Mouse (Mus musculus): Measurements from ENCODE around the gene Disp1. TPM values are rescaled to one million over a fixed set of nuclear protein-coding genes. Genes with fewer than 3 reads are reported as not detected.

The Disp1 gene
- polyA plus RNA-seq, 1 experiment from 2014 or later = 10.8 TPM

DNA sequence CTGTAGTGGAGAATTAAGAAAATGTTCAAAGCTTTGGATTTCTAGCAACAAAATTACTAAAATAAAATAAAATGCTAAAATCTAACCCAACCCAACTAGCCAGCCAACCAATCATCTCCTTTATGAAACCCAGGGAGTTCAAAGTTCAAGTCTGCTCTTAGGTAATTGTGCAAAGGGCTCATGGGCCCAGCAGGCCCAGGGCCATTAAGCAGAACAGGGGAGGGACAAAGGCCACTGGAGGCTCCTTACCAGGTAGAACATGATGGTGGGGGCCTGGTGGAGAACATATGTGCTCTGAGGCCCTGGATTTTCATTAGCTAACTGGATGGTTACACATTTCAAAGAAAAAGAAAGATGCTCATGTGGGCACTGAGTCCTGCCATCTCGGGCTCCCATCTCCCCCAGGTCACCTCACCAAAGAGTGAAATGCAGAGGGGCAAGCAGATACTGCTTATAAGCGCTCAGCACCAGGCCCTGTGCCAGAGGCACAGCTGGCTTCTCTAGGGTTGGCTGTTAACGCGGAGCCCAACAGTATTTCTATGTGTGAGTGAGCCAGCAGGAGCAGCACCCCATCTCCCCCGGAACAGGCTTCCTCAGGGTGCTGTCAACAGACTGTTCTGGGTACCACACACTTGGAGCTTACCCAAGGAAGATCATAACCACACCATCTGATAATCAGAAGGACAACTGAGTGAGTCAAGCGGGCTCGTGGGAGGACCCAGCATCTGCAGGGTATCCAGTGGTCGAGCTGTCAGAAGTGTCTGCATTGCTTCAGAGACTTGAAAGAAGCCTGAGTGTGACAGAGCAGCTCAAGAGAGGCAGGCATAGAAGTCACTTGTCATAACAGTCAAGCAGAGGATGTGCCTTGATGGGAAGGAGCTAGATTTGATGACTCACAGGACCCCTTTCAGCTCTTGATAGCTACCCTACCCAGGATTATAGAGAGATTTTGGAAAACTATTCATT is 137.0 kb downstream of the Disp1 start:
- Histone ChIP-seq H3K27ac (peak overlapping the region; percentile 7; the same call in 1 of the 2 replicates), H3K4me1 (peaks cover 13% of the 10 kb centered on the region), H3K27me3 (ENCODE audit: insufficient read depth, poor library complexity, severe bottlenecking) (no peaks in the 10 kb centered on the region), H3K9me3 (no peaks in the 10 kb centered on the region), H3K36me3 (peaks cover 47% of the 10 kb centered on the region), H3K4me3 (no peak overlapping the region)
- no peak for DNase-seq (ENCODE audit: low spot score)
- WGBS = 61% methylated on average over 8 of the region's 8 CpGs

DNA sequence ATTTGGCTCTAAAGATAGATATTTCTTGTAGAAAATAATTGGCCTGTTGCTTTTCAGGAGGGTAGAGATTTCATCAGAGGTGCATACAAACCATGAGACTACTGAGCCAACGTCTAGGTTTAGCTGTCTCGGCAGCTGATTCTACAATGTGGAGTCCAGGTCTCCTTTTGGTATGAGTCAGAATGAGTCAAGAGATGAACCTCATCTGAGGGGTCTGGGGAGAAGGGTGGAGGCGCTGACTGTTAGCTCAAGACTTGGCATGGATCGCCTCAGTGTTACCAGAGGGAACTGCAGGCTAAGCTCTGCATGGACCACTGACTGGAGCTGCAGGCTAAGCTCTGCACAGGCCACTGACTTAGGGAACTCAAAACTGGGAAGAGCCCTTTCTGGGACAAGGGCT is 138.9 kb downstream of the Disp1 start:
- no peaks in the 10 kb centered on the region for H3K9me3 ChIP-seq
- no peak overlapping the region for H3K27ac ChIP-seq
- H3K36me3 ChIP-seq = peaks cover 28% of the 10 kb centered on the region
- no peak for DNase-seq (ENCODE audit: low spot score)
- 81% methylated on average over 4 of the region's 4 CpGs for WGBS
- H3K4me1 ChIP-seq = peaks cover 19% of the 10 kb centered on the region
- H3K27me3 ChIP-seq (ENCODE audit: insufficient read depth, poor library complexity, severe bottlenecking) = no peaks in the 10 kb centered on the region
- H3K4me3 ChIP-seq = no peak overlapping the region

DNA sequence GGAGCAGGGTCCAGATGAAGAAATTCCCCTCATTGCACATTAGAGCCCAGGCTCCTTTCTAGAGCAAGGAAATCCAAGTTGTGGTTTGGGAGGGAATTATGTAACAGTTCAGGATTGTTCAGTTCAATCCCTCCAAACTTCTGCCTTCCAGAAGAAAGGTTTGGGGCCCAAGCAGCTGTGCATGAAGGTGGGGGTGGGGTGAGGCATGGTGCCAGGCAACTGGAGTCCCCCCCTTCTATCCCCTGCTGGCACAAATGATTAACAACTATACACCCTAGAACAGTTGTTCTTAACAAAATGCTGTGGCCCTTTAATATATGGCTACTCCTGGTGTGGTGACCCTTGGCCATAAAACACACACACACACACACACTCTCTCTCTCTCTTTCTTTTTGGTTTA is 140.2 kb downstream of the Disp1 start:
- Histone ChIP-seq H3K27me3 (ENCODE audit: insufficient read depth, poor library complexity, severe bottlenecking) (no peaks in the 10 kb centered on the region), H3K9me3 (no peaks in the 10 kb centered on the region), H3K4me3 (no peak overlapping the region), H3K36me3 (peaks cover 15% of the 10 kb centered on the region), H3K27ac (no peak overlapping the region), H3K4me1 (peaks cover 19% of the 10 kb centered on the region)
- DNase-seq (ENCODE audit: low spot score) = no peak

DNA sequence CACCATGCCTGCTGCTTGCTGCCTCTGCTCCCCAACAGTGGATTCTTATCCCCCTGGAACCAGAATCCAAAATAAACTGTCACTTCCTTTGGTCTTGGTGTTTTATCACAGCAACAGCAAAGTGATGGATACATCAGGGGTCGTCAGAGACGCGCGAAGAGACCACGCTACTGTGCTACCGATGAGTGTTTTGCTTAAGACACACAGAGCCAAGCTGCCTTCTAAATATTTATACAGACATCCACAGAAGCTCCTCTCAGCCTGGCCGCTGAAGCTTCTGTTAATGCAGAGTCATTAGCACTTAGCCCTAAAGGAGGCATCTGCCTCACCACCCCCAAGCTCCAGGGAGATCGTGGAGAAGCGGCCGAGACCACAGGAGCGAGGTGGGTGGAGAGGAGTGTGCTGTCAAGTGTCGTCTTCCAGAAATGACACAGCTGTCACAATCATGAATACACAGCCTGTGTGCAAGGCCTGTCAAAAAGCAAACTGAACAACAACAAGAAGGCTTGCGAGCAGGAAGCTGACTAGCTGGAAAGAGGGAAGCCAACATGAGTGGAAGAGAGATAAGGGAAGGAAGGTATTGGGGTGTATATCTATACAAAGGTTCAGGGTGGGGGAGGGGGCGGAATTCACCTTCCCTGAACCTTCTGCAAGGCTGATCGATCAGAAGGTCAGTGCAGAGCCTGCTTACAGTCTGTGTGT is 146.1 kb downstream of the Disp1 start:
- peaks cover 3% of the 10 kb centered on the region; the same call in 1 of the 2 replicates for H3K27me3 ChIP-seq (ENCODE audit: insufficient read depth, poor library complexity, severe bottlenecking)
- 38% methylated on average over 15 of the region's 15 CpGs for WGBS
- H3K36me3 ChIP-seq = no peaks in the 10 kb centered on the region
- H3K9me3 ChIP-seq = no peaks in the 10 kb centered on the region
- no peak for DNase-seq (ENCODE audit: low spot score)
- H3K4me1 ChIP-seq = peaks cover 25% of the 10 kb centered on the region
- H3K27ac ChIP-seq = peak overlapping the region; percentile 67
- H3K4me3 ChIP-seq = no peak overlapping the region; the same call in 1 of the 2 replicates

DNA sequence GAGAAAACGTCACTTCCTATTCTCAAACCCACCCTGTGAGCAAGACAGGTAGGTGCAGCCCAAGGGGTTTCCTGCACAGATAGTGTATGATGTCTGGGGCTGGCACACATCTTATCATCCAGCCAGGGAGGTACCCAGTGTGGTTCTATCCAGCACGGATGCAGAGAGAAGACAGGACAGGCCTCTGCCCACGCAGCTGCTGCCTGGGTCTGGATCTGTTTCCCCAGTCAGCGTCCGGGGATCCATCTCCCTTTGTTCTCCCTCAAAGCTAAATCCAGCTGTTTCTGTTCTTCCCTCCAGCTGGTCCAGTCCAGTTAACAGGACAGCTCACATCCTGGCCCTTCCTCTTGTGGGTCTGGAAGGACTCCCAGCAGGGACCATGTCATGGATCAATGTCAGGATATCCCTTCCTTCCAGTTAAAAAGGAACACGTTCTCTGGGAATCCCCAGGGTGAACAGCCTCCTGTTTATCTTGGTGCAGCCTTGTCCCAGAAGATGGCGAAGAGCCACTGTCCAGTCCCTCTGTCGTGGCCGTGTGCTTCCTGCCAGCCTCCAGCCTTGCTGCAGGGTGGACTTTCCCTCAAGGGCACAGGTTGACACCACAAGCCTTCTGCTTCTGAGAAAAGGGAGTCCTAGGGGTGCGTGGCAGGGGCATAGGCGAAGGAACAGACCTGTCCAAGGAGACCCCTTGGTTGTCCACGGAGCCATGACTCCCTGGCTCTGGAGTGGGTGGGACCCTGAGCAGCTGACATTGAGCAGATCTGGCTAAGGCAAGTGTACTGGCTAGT is 148.9 kb downstream of the Disp1 start:
- no peaks in the 10 kb centered on the region for H3K9me3 ChIP-seq
- H3K4me1 ChIP-seq = peaks cover 24% of the 10 kb centered on the region
- H3K36me3 ChIP-seq = no peaks in the 10 kb centered on the region
- DNase-seq (ENCODE audit: low spot score) = no peak
- H3K27me3 ChIP-seq (ENCODE audit: insufficient read depth, poor library complexity, severe bottlenecking) = peaks cover 3% of the 10 kb centered on the region; the same call in 1 of the 2 replicates
- no peak overlapping the region for H3K4me3 ChIP-seq
- 60% methylated on average over 12 of the region's 12 CpGs for WGBS
- no peak overlapping the region for H3K27ac ChIP-seq

DNA sequence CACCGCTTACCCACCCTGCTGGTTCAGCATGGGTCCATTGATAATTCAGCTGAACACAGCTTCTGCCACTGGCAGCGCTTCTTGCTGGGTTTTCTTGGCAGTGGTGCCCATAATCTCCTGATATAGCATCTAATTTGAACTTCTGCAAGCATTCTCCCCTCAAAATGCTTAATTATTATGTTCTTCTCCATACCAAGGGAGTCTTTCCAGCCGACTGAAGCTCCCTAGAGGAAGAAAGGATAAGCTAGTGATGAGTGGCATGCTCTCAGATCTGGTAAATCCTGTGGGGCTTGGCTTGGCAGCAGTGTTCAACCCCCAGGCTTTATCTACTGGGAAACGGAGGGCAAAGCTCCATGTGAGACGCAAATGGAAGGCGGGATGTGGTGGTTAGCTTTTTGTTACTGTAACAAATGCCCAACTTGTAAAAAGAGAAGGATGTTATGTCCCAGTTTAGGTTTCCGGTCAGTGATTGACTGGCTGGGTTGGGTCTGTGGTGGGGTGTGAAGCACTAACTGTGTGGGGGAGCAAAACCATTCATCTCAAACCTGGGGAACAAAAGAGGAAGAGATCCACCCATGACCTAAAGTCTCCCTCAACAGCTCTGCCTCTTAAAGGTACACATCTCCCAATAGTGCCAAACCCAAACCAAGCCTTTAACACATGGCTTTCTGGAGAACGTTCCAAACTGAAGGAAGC is 151.2 kb downstream of the Disp1 start:
- WGBS = 75% methylated on average over 8 of the region's 8 CpGs
- no peak for DNase-seq (ENCODE audit: low spot score)
- Histone ChIP-seq H3K27ac (no peak overlapping the region), H3K9me3 (no peaks in the 10 kb centered on the region), H3K4me3 (no peak overlapping the region), H3K27me3 (ENCODE audit: insufficient read depth, poor library complexity, severe bottlenecking) (peaks cover 6% of the 10 kb centered on the region; the same call in 1 of the 2 replicates), H3K4me1 (peaks cover 18% of the 10 kb centered on the region), H3K36me3 (no peaks in the 10 kb centered on the region)

DNA sequence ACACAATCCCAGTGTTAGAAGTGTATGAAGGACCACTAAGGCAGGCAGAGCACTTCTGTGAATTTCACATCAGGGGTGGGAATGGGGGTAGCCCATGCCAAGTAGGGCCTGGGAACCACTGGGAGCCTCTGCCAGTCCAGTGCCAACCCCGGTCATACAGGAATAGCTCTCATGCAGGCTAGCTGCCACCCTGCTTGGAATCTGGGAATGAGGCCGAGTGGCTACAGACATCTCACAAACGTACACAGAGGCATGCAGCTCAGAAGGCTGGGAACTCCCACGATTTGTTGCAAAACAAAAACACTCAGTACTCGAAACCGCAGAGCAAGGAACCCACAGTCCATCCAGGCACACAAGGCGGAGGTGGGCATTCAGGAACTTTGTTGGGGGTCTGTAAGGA is 153.5 kb downstream of the Disp1 start:
- DNase-seq (ENCODE audit: low spot score) = no peak
- no peak overlapping the region for H3K27ac ChIP-seq
- no peaks in the 10 kb centered on the region for H3K36me3 ChIP-seq
- H3K4me1 ChIP-seq = peaks cover 14% of the 10 kb centered on the region; the same call in 1 of the 2 replicates
- no peaks in the 10 kb centered on the region for H3K9me3 ChIP-seq
- H3K27me3 ChIP-seq (ENCODE audit: insufficient read depth, poor library complexity, severe bottlenecking) = peaks cover 6% of the 10 kb centered on the region; the same call in 1 of the 2 replicates
- H3K4me3 ChIP-seq = no peak overlapping the region
- 83% methylated on average over 7 of the region's 7 CpGs for WGBS

DNA sequence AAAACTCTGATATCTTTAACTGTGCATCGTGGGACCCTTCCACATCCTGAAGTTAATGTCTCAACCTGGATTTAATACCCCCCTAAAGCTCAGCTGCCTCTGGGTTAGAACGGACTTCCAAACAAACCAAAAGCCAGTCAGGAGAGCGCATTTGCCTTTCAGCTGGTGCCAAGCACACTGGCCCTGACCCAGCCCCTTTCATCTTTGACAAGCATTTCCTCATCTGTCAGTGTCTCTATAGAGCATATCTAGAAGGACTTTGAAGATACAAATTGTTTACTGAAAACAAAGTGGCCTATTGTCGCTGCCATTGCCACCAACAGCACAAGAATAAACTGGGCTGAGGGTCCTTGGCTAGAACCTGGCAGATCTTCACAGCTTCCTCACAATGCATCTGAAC is 154.3 kb downstream of the Disp1 start:
- H3K27ac ChIP-seq = no peak overlapping the region
- no peak for DNase-seq (ENCODE audit: low spot score)
- peaks cover 8% of the 10 kb centered on the region for H3K27me3 ChIP-seq (ENCODE audit: insufficient read depth, poor library complexity, severe bottlenecking)
- H3K36me3 ChIP-seq = no peaks in the 10 kb centered on the region
- no peaks in the 10 kb centered on the region for H3K9me3 ChIP-seq
- H3K4me3 ChIP-seq = no peak overlapping the region
- WGBS = 63% methylated on average over 4 of the region's 4 CpGs
- peaks cover 11% of the 10 kb centered on the region; the same call in 1 of the 2 replicates for H3K4me1 ChIP-seq

DNA sequence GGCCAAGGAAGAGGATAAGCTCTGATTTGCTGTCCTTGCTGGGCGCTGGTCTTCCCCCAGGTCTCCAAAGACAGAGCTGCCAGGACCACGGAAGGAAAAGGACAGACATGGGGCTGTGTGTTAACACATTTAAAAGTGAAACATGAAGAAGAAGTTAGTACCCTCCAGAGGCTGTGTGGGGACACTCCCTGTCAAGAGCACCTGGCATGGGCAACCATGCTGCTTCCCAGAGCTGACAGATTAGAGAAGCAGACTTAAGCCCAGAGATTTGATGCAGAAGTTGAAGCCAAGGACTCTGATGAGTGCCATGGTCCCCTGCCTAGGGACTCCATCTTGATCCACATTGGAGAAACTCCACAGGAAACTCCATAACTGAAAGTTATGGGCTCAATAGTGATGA is 160.7 kb downstream of the Disp1 start:
- WGBS = 66% methylated on average over 2 of the region's 2 CpGs
- no peaks in the 10 kb centered on the region for H3K9me3 ChIP-seq
- H3K27me3 ChIP-seq (ENCODE audit: insufficient read depth, poor library complexity, severe bottlenecking) = peaks cover 7% of the 10 kb centered on the region; the same call in 1 of the 2 replicates
- H3K36me3 ChIP-seq = no peaks in the 10 kb centered on the region
- peaks cover 17% of the 10 kb centered on the region; the same call in 1 of the 2 replicates for H3K4me1 ChIP-seq
- no peak for DNase-seq (ENCODE audit: low spot score)
- no peak overlapping the region for H3K4me3 ChIP-seq
- no peak overlapping the region for H3K27ac ChIP-seq

DNA sequence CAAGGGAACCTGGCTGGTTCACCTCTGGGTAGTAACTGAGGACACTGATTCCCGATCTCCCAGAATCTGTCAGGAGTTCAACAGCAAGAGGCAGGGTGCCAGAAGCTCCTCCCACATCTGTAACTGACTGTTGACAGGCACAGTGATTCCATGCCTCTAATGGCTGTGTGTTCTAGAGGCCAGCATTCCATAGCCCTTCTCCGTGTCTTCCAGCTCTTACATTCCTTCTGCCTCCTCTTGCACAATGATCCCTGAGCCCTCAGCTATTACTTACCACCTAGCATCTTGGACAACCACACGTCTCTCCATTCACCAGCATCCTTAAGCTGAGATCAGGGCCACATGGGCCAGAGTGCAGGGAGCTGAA is 165.1 kb downstream of the Disp1 start:
- 0 out of 2 replicates have a peak overlapping the region, but pooled peaks have one; percentile 23 for H3K27ac ChIP-seq
- no peak for DNase-seq (ENCODE audit: low spot score)
- H3K27me3 ChIP-seq (ENCODE audit: insufficient read depth, poor library complexity, severe bottlenecking) = no peaks in the 10 kb centered on the region; the same call in 1 of the 2 replicates
- H3K36me3 ChIP-seq = no peaks in the 10 kb centered on the region
- H3K9me3 ChIP-seq = no peaks in the 10 kb centered on the region
- 14% methylated on average over 3 of the region's 3 CpGs for WGBS
- H3K4me1 ChIP-seq = peaks cover 20% of the 10 kb centered on the region; the same call in 1 of the 2 replicates
- H3K4me3 ChIP-seq = no peak overlapping the region

DNA sequence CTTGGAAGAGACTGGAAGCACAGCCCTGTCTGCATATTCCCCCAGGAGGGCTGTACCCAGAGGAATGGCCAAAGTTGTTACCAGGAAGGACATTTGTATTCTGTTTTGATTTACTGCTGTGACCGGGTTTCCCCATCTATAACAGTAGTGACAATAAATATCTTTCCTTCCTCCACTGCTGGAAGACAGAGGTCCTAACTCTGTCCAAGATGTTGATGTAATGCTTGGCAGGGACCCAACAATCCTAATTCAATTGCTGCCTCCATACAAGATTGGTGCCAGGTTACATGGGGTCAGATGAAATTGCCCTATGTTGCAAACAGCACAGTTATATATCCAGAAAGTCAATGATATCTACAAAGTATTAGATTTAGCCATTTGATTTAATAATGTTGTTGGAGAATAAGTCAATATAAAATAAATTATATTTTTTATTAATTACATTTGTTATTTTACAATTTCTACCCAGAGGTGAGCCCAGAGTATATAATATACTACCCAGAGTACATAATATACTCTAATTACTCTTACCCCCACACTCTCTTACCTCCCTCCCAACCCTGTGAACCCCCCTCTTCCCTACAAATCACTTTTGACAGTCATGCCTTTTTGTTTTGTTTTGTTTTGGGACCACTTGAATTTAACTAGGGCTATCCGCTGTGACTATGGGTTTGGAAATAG is 165.6 kb downstream of the Disp1 start:
- no peaks in the 10 kb centered on the region for H3K36me3 ChIP-seq
- no peaks in the 10 kb centered on the region; the same call in 1 of the 2 replicates for H3K27me3 ChIP-seq (ENCODE audit: insufficient read depth, poor library complexity, severe bottlenecking)
- no peaks in the 10 kb centered on the region for H3K9me3 ChIP-seq
- DNase-seq (ENCODE audit: low spot score) = no peak
- no peak overlapping the region for H3K4me3 ChIP-seq
- H3K4me1 ChIP-seq = peaks cover 20% of the 10 kb centered on the region; the same call in 1 of the 2 replicates
- H3K27ac ChIP-seq = 0 out of 2 replicates have a peak overlapping the region, but pooled peaks have one; percentile 23
- WGBS = 47% methylated on average over 2 of the region's 2 CpGs
